Mouse (Mus musculus): ENCODE data around the gene Jph3.

Gene Jph3

GRCm38 (mm10) chr8:121729323-121729722 is at the start of gene Jph3:
TSS of gene Jph3 (plus strand) at chr8:121729623.
- DNase-seq (ENCODE audit: low read depth, low spot score), result no peak

- no peak for DNase-seq (ENCODE audit: low read depth, low spot score)
These were observed 48.5 kb upstream of the Jph3 start for GRCm38 (mm10) chr8:121680896-121681295.

- DNase-seq (ENCODE audit: low read depth, low spot score), result no peak
These were observed 48.0 kb upstream of the Jph3 start for GRCm38 (mm10) chr8:121681457-121681856.

GRCm38 (mm10) chr8:121683083-121683832 is 46.2 kb upstream of the Jph3 start:
- DNase-seq (ENCODE audit: low read depth, low spot score), result no peak

- DNase-seq (ENCODE audit: low read depth, low spot score), result no peak
These were observed 44.0 kb upstream of the Jph3 start for GRCm38 (mm10) chr8:121685419-121685818.

- DNase-seq (ENCODE audit: low read depth, low spot score), result no peak
These were observed 41.8 kb upstream of the Jph3 start for GRCm38 (mm10) chr8:121687455-121688161.

GRCm38 (mm10) chr8:121688496-121688895 is 40.9 kb upstream of the Jph3 start:
- no peak for DNase-seq (ENCODE audit: low read depth, low spot score)

GRCm38 (mm10) chr8:121694453-121694852 is 35.0 kb upstream of the Jph3 start:
- no peak for DNase-seq (ENCODE audit: low read depth, low spot score)

- no peak for DNase-seq (ENCODE audit: low read depth, low spot score)
These were observed 33.7 kb upstream of the Jph3 start for GRCm38 (mm10) chr8:121695585-121696184.

- no peak for DNase-seq (ENCODE audit: low read depth, low spot score)
These were observed 31.4 kb upstream of the Jph3 start for GRCm38 (mm10) chr8:121697735-121698614.

- no peak for DNase-seq (ENCODE audit: low read depth, low spot score)
These were observed 30.8 kb upstream of the Jph3 start for GRCm38 (mm10) chr8:121698615-121699101.

GRCm38 (mm10) chr8:121699936-121700335 is 29.5 kb upstream of the Jph3 start:
- no peak for DNase-seq (ENCODE audit: low read depth, low spot score)

GRCm38 (mm10) chr8:121705174-121705573 is 24.2 kb upstream of the Jph3 start:
- no peak for DNase-seq (ENCODE audit: low read depth, low spot score)

- no peak for DNase-seq (ENCODE audit: low read depth, low spot score)
These were observed 22.5 kb upstream of the Jph3 start for GRCm38 (mm10) chr8:121706956-121707355.

- no peak for DNase-seq (ENCODE audit: low read depth, low spot score)
These were observed 21.0 kb upstream of the Jph3 start for GRCm38 (mm10) chr8:121708406-121708805.

GRCm38 (mm10) chr8:121717502-121717901 is 11.9 kb upstream of the Jph3 start:
- no peak for DNase-seq (ENCODE audit: low read depth, low spot score)

- peak; percentile 82 for DNase-seq (ENCODE audit: low read depth, low spot score)
These were observed 11.4 kb upstream of the Jph3 start for GRCm38 (mm10) chr8:121717982-121718425.

- DNase-seq (ENCODE audit: low read depth, low spot score), result no peak
These were observed 10.5 kb upstream of the Jph3 start for GRCm38 (mm10) chr8:121718925-121719324.

- DNase-seq (ENCODE audit: low read depth, low spot score), result no peak
These were observed 8.4 kb upstream of the Jph3 start for GRCm38 (mm10) chr8:121721072-121721471.

- no peak for DNase-seq (ENCODE audit: low read depth, low spot score)
These were observed 5.6 kb upstream of the Jph3 start for GRCm38 (mm10) chr8:121723846-121724245.

GRCm38 (mm10) chr8:121727164-121727563 is 2.3 kb upstream of the Jph3 start:
- DNase-seq (ENCODE audit: low read depth, low spot score), result no peak

Data from embryo, embryonic 11.5 days (tissue).